Mouse (Mus musculus): ENCODE data around the gene Slc13a4. TPM values are rescaled to one million over a fixed set of nuclear protein-coding genes. Genes with fewer than 3 reads are reported as not detected.

Gene Slc13a4
- polyA plus RNA-seq, 1 experiment = 0.07 TPM

DNA sequence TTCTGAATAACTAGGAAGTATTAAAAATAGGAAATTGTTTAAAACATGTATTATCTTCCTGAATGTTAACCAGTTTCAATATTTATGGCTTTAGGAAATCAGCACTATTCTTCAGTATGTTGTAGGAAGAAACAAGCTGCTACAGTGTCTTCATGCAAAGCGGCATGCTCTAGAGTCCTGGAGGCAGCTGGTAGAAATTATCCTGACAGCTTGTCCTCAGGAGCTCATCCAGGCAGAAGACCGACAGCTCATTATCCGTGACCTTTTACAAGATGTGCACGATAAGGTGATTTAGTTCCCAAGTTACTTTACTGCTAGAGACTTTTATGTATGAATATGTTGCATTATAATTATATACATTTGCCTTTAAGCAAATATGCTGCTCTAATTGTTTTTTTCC, 82.2 kb downstream of the Slc13a4 start:
- no peak for TF ChIP-seq FOSL1 (IDR thresholded peaks at IDR 0.05; ENCODE audit: insufficient read depth, low read length, poor library complexity, severe bottlenecking)
- TF ChIP-seq CTCF (IDR thresholded peaks at IDR 0.05; ENCODE audit: control insufficient read depth, insufficient read depth, insufficient read length) = no peak
- TF ChIP-seq MAX (IDR thresholded peaks at IDR 0.05) = no peak
- H3K27me3 ChIP-seq (ENCODE audit: control insufficient read depth, insufficient read depth, insufficient read length) = no peaks in the 10 kb centered on the region
- no peak overlapping the region for H3ac ChIP-seq (ENCODE audit: control insufficient read depth, insufficient read length, low read depth)
- peaks cover 97% of the 10 kb centered on the region for H3K36me3 ChIP-seq (ENCODE audit: control insufficient read depth, insufficient read depth)
- no peaks in the 10 kb centered on the region for H3K79me3 ChIP-seq (ENCODE audit: low read depth)
- no peak overlapping the region for H3K4me3 ChIP-seq (ENCODE audit: insufficient read depth, poor library complexity, severe bottlenecking)
- no peaks in the 10 kb centered on the region for H3K79me2 ChIP-seq (ENCODE audit: control insufficient read depth, insufficient read depth)

Other genes starting within 250 kb of the Slc13a4 start
- 7.0 TPM for gene Cnot4, start 174.4 kb downstream of the Slc13a4 start, polyA plus RNA-seq (2012; fragmentation: generic; extraction: Trizol)
- gene Nup205, start 130.7 kb downstream of the Slc13a4 start, polyA plus RNA-seq (2012; fragmentation: generic; extraction: Trizol) = 40.8 TPM
- 0.13 TPM for gene Fam180a, start 18.0 kb upstream of the Slc13a4 start, polyA plus RNA-seq (2012; fragmentation: generic; extraction: Trizol)
- gene Mtpn, start 231.8 kb upstream of the Slc13a4 start, polyA plus RNA-seq (2012; fragmentation: generic; extraction: Trizol) = 58.4 TPM

Data from C2C12 (cell line).